Mouse (Mus musculus) embryonic fibroblast, embryonic 13.5 days (primary cell): Measurements from ENCODE around the gene Tagap.

Source experiments
- CTCF ChIP-seq: IDR thresholded peaks from 2 replicates; pipeline ENCODE4 v1.5.1; 2011; ENCODE audit warnings: mild to moderate bottlenecking, control low read depth, low read length, moderate library complexity, borderline replicate concordance; ENCODE audit not compliant: insufficient read depth
- POLR2A ChIP-seq: IDR thresholded peaks from 2 replicates; pipeline ENCODE4 v1.6.1; 2011; ENCODE audit warnings: low read depth, mild to moderate bottlenecking, control low read depth, low read length, moderate library complexity

GRCm38 (mm10) chr17:7884606-7885005 lies 41.2 kb upstream of the Tagap start:
- TF ChIP-seq CTCF = no peak
- TF ChIP-seq POLR2A = no peak
